Mouse (Mus musculus) CH12.LX (cell line): Measurements from ENCODE around the gene Lama5. TPM values are rescaled to one million over a fixed set of nuclear protein-coding genes. Genes with fewer than 3 reads are reported as not detected.
A peak's percentile ranks its signal among the peaks of the same experiment; 100 is the strongest.
"Not testable (repeated sequence)": the region's sequence is repeated elsewhere in the genome, so short reads cannot be mapped to it uniquely, and the experiment has no call there.

Source experiments
- DNase-seq: peaks from one replicate; pipeline ENCODE4 v3.0.0-alpha.2; 2013; ENCODE audit errors: extremely low read depth
- H3K27ac ChIP-seq: 2 replicates; pipeline ENCODE4 v1.5.1; 2012; ENCODE audit warnings: low read depth, mild to moderate bottlenecking, control low read depth, moderate library complexity; ENCODE audit not compliant: insufficient read depth
- H3K27me3 ChIP-seq: replicated peaks from 2 replicates; pipeline ENCODE3; 2012; ENCODE audit warnings: inconsistent platforms
- H3K36me3 ChIP-seq, 2 experiments: replicated peaks in 1 of 2; 2 replicates each; pipeline versions ENCODE3 to v1.6.1; 2012; ENCODE audit warnings: inconsistent platforms in 1 of 2, low read length in 1 of 2, mild to moderate bottlenecking in 1 of 2, mixed read lengths in 1 of 2, moderate library complexity in 1 of 2; ENCODE audit not compliant: control insufficient read depth in 1 of 2, insufficient read depth in 1 of 2
- H3K4me1 ChIP-seq, 2 experiments: 2 replicates each; pipeline ENCODE4 v1.6.1; 2012; ENCODE audit warnings: inconsistent platforms in 1 of 2, moderate library complexity in 1 of 2; ENCODE audit not compliant: insufficient read depth in 2 of 2, control insufficient read depth in 1 of 2
- H3K4me2 ChIP-seq: 2 replicates; pipeline ENCODE4 v1.6.1; 2012; ENCODE audit warnings: low read depth, mild to moderate bottlenecking, control low read depth; ENCODE audit not compliant: poor library complexity, insufficient read depth, severe bottlenecking
- H3K4me3 ChIP-seq, 3 experiments: fragments of 150-350 bp in 1 of 3; sonication (generic) in 1 of 3; replicated peaks in 1 of 3; 2 replicates each; pipeline versions ENCODE3 to v1.5.1; 2011 to 2012; ENCODE audit warnings: low read depth in 2 of 3, low read length in 2 of 3, mild to moderate bottlenecking in 2 of 3, moderate library complexity in 2 of 3, control low read depth in 1 of 3, improper control_type of control experiment in 1 of 3, inconsistent platforms in 1 of 3, mixed read lengths in 1 of 3; ENCODE audit not compliant: poor library complexity in 1 of 3
- H3K79me2 ChIP-seq: replicated peaks from 2 replicates; pipeline ENCODE4 v1.6.1; 2012; ENCODE audit warnings: mild to moderate bottlenecking, moderate library complexity; ENCODE audit not compliant: control insufficient read depth, poor library complexity, insufficient read depth, severe bottlenecking; ENCODE audit errors: extremely low read depth
- H3K9ac ChIP-seq: 2 replicates; pipeline ENCODE4 v1.6.1; 2012; ENCODE audit warnings: low read depth, mild to moderate bottlenecking, control low read depth, moderate library complexity; ENCODE audit not compliant: insufficient read depth
- H3K9me3 ChIP-seq: replicated peaks from 2 replicates; pipeline ENCODE3; 2012; ENCODE audit warnings: low read length, inconsistent platforms, mixed read lengths
- CTCF ChIP-seq, 2 experiments: IDR thresholded peaks in 1 of 2; conservative IDR thresholded peaks in 1 of 2; 2 replicates each; pipeline ENCODE4 v1.5.1; 2011 to 2012; ENCODE audit warnings: low read depth in 2 of 2, low read length in 2 of 2, improper control_type of control experiment in 1 of 2, inconsistent platforms in 1 of 2, mild to moderate bottlenecking in 1 of 2, moderate library complexity in 1 of 2
- MYC ChIP-seq: IDR thresholded peaks from 2 replicates; pipeline ENCODE4 v1.6.1; 2011; ENCODE audit warnings: low read depth, mild to moderate bottlenecking, improper control_type of control experiment, low read length
- POLR2A ChIP-seq: IDR thresholded peaks from 2 replicates; pipeline ENCODE4 v1.6.1; 2011; ENCODE audit warnings: low read depth, mild to moderate bottlenecking, improper control_type of control experiment, low read length
- POLR2AphosphoS2 ChIP-seq: IDR thresholded peaks from 2 replicates; pipeline ENCODE4 v1.6.1; 2011; ENCODE audit warnings: low read depth, low read length, improper control_type of control experiment
- SIN3A ChIP-seq: IDR thresholded peaks from 2 replicates; pipeline ENCODE4 v1.6.1; 2012; ENCODE audit warnings: low read length, improper control_type of control experiment, inconsistent platforms
- dilution Hi-C: fragments of 300-500 bp; cut with MboI; formaldehyde crosslinking; loops from 2 replicates; pipeline ENCODE4 v1.14.3; 2020; ENCODE audit warnings: low sequenced_read_pairs; ENCODE audit not compliant: extremely low pct_unique_long_range_greater_than_20kb, extremely low pct_ligation_motif_present
- in situ Hi-C: fragments of 300-500 bp; cut with MboI; formaldehyde crosslinking; loops from 3 replicates; pipeline ENCODE4 v1.14.3; 2019; ENCODE audit warnings: low sequenced_read_pairs, low pct_ligation_motif_present, low pct_unique_long_range_greater_than_20kb, mixed read lengths
- polyA plus RNA-seq: library from polyadenylated mRNA; unstranded; fragments of >175 nt; gene quantifications from 2 replicates; pipeline ENCODE4 v1.2.1, GENCODE M21; 2012; ENCODE audit warnings: low read depth; ENCODE audit not compliant: insufficient read length
- total RNA-seq, 2 experiments: library from RNA; depleted of rRNA; stranded (reverse); fragments of 300-350 nt in 1 of 2; fragments of >200 nt in 1 of 2; gene quantifications; 2 replicates each; pipeline ENCODE4 v1.2.3; 2012 to 2014

The Lama5 gene
- total and polyA plus RNA-seq, 3 experiments: 0.20 to 0.85 (median 0.67) TPM

GRCm38 (mm10) chr2:180259826-180260609 lies 34.4 kb upstream of the Lama5 start:
- H3K9ac ChIP-seq, H3K4me3 ChIP-seq, DNase-seq, dilution Hi-C loops, H3K27ac ChIP-seq, H3K9me3 ChIP-seq, H3K4me2 ChIP-seq, H3K27me3 ChIP-seq: not testable (repeated sequence)
- peak; percentile 1; the same call in 1 of the 2 replicates for TF ChIP-seq POLR2AphosphoS2
- TF ChIP-seq POLR2A: peak; percentile 35; the same call in 1 of the 2 replicates
- Histone ChIP-seq H3K79me2 (peaks cover 14% of the 10 kb centered on the region), H3K4me1 (peaks cover 0 to 31% of the 10 kb centered on the region in 2 experiments; a peak in 3 of 4 replicates), H3K36me3 (peaks cover 62 to 75% of the 10 kb centered on the region in 2 experiments)
- in situ Hi-C loops: loop anchor here (10.0 kb wide), 1 partner anchor 345 kb away; no protein-coding TSS in a partner anchor

DNA sequence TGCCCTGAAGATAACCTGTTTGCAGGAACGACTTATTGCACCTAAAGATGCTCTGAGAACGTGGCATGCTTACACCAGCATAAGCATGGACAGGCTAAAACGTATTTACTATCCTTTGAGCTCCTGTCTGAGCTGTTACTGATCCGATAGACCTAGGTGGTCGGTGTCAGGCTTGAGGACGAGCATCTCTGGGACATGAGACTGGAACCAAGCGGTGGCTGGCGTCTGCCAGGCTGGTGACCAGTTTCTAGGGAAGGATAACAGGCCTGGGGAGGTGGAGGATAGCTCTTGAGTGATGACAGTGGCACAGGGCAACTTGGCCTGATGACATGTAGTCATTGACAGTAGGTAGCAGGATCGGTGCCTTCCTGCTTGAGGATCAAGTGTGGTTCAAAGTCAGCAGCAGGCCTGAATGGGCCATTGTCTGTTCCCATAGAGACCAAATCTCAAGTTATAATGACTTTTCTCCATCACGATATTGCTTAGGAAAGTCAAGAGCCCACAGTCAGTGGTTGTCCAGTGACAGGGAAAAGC lies 33.4 kb upstream of the Lama5 start:
- H3K4me2 ChIP-seq, H3K9ac ChIP-seq, DNase-seq, H3K27me3 ChIP-seq, H3K27ac ChIP-seq, H3K4me3 ChIP-seq, dilution Hi-C loops, H3K9me3 ChIP-seq: not testable (repeated sequence)
- in situ Hi-C loops: loop anchor here (10.0 kb wide), 1 partner anchor 344 kb away; no protein-coding TSS in a partner anchor
- H3K4me1 ChIP-seq: peaks cover 0 to 24% of the 10 kb centered on the region in 2 experiments; a peak in 3 of 4 replicates
- H3K79me2 ChIP-seq: peaks cover 14% of the 10 kb centered on the region
- 0 out of 2 replicates have a peak, but pooled peaks have one; percentile 16 for TF ChIP-seq POLR2A
- H3K36me3 ChIP-seq: peaks cover 56 to 69% of the 10 kb centered on the region in 2 experiments

DNA sequence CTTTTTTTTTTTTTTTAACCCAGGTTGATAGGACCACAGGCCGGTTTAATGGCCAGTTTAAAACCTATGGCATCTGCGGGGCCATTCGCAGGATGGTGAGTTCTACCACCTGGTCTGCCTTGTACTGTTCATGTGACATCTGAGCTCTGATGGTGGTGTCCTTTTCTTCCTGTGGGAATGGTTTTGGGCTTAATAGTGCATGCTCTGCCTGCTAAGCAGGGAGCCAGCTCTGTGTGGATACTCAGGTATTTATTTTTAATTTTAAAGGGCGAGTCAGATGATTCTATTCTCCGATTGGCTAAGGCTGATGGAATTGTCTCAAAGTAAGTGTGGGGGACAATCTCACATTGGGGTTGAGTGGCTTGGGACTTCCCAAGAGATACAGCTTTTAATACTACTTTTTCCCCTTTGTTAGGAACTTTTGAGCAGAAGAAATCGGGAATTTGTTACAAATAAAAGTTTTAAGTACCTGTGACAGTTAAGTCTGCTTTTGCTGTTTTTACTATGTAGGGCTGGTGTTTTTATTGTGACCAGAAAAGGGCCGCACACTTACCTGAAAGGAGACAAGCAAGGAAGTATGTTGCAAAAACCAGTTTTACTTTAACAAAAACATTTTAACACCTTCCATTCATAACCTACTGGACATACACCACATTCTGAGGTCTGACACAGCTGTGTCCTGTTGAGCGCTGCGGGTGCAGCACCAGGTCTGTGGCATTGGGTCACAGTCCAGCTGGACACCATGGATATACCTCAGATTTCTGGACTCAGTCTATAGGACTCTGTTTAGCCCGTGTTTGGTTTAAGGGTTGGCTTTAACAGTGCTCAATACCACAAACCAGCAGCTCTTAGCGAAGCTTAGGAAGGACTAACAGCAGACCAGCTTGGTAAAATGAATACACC lies 32.6 kb upstream of the Lama5 start:
- peak overlapping the region; percentile 72 for H3K4me2 ChIP-seq
- H3K79me2 ChIP-seq: peaks cover 14% of the 10 kb centered on the region
- H3K9me3 ChIP-seq: no peaks in the 10 kb centered on the region
- H3K9ac ChIP-seq: peak overlapping the region; percentile 88
- peaks cover 0 to 24% of the 10 kb centered on the region in 2 experiments; a peak in 3 of 4 replicates for H3K4me1 ChIP-seq
- dilution Hi-C loops: no loop called here
- no peak for DNase-seq
- TF ChIP-seq CTCF (conservative IDR thresholded peaks at IDR 0.05 in 1 of 2, IDR thresholded peaks at IDR 0.05 in 1 of 2; ENCODE audit: low read depth in 2 of 2, low read length in 2 of 2) (no peak), SIN3A (no peak), MYC (0 out of 2 replicates have a peak, but pooled peaks have one; percentile 2)
- no peaks in the 10 kb centered on the region for H3K27me3 ChIP-seq
- peaks cover 50 to 61% of the 10 kb centered on the region in 2 experiments for H3K36me3 ChIP-seq
- H3K27ac ChIP-seq: no peak overlapping the region
- in situ Hi-C loops: loop anchor here (10.0 kb wide), 1 partner anchor 343 kb away; no protein-coding TSS in a partner anchor
- H3K4me3 ChIP-seq: peak overlapping the region; percentile 77 to 96 (median 91)
